ENCODE assay signal across 14 mouse cellular contexts in genomic region chr9:99401288-99401974, GRCm38 (mm10). TPM values are rescaled to one million over a fixed set of nuclear protein-coding genes. Genes with fewer than 3 reads are reported as not detected.
DNase-seq lines count a peak whose midpoint lies in the region; ATAC-seq and TF ChIP-seq lines count a peak whose summit lies in the region.
"Had no signal": no experiment of that assay in that cellular context is flagged by ENCODE, and none has a peak within 500 bp of the region (broad histone marks: within the 10 kb centered on the region; RNA-seq: fewer than 3 reads in every experiment).

No protein-coding gene starts in this region.

- no peak for TF ChIP-seq CTCF in heart, postnatal 0 days (IDR thresholded peaks at IDR 0.05; ENCODE audit: low read depth)
- TF ChIP-seq CTCF in lung, postnatal 0 days (IDR thresholded peaks at IDR 0.05): no peak

- peak; percentile 29 for DNase-seq in cerebellum, adult 11-12 months
- DNase-seq in cerebellum, postnatal 4 days (ENCODE audit: low spot score in 2 of 2): no peak
- no peak for DNase-seq in heart, postnatal 0 days (ENCODE audit: low spot score)
- DNase-seq in lung, postnatal 0 days (ENCODE audit: low spot score): no peak
- no peak for DNase-seq in lung, postnatal 14 days
- peak; percentile 31 for DNase-seq in left cerebral cortex, postnatal 4 days

- H3K9ac ChIP-seq in heart, postnatal 0 days (replicated peaks; ENCODE audit: low read depth, low read length): no peak overlapping the region
- no peak overlapping the region for H3K9ac ChIP-seq in heart, embryonic 12.5 days
- no peak overlapping the region for H3K9ac ChIP-seq in lung, postnatal 0 days (replicated peaks; ENCODE audit: low read depth)
- H3K9ac ChIP-seq: embryonic facial prominence, embryonic 12.5 days; heart, embryonic 13.5 days had no signal

- intact Hi-C loops in left cerebral cortex, postnatal 4 days (cut with DNase I): no loop called here

- H3K36me3 ChIP-seq in heart, postnatal 0 days (replicated peaks; ENCODE audit: control insufficient read depth, insufficient read depth, low read length): no peaks in the 10 kb centered on the region
- peaks cover 8% of the 10 kb centered on the region; the same call in 1 of the 2 replicates for H3K36me3 ChIP-seq in heart, embryonic 12.5 days
- H3K36me3 ChIP-seq in lung, postnatal 0 days (ENCODE audit: insufficient read depth, low read length): no peaks in the 10 kb centered on the region
- H3K36me3 ChIP-seq: heart, embryonic 13.5 days had no signal

- WGBS in heart, postnatal 0 days: 38% methylated on average over 9 of the region's 9 CpGs
- 77% methylated on average over 9 of the region's 9 CpGs for WGBS in heart, embryonic 12.5 days
- 48% methylated on average over 9 of the region's 9 CpGs for WGBS in lung, postnatal 0 days

- H3K27ac ChIP-seq in heart, postnatal 0 days (ENCODE audit: low read depth): no peak overlapping the region
- H3K27ac ChIP-seq in heart, embryonic 12.5 days (ENCODE audit: poor library complexity, severe bottlenecking): no peak overlapping the region
- no peak overlapping the region for H3K27ac ChIP-seq in lung, postnatal 0 days (ENCODE audit: low read length)
- H3K27ac ChIP-seq: embryonic facial prominence, embryonic 12.5 days; heart, embryonic 13.5 days had no signal

- no peak for TF ChIP-seq EP300 in heart, postnatal 0 days (IDR thresholded peaks at IDR 0.05; ENCODE audit: low read depth)
- no peak for TF ChIP-seq EP300 in lung, postnatal 0 days (IDR thresholded peaks at IDR 0.05)

- no peaks in the 10 kb centered on the region for H3K27me3 ChIP-seq in heart, postnatal 0 days (ENCODE audit: control insufficient read depth, insufficient read depth, low read length)
- H3K27me3 ChIP-seq in heart, embryonic 12.5 days (replicated peaks): no peaks in the 10 kb centered on the region
- no peaks in the 10 kb centered on the region for H3K27me3 ChIP-seq in lung, postnatal 0 days (replicated peaks; ENCODE audit: insufficient read depth, low read length)
- H3K27me3 ChIP-seq: embryonic facial prominence, embryonic 12.5 days; heart, embryonic 13.5 days had no signal

- H3K4me1 ChIP-seq in heart, postnatal 0 days (ENCODE audit: control insufficient read depth, insufficient read depth): peaks cover 13% of the 10 kb centered on the region
- H3K4me1 ChIP-seq in heart, embryonic 12.5 days (replicated peaks): peaks cover 3% of the 10 kb centered on the region; the same call in 1 of the 2 replicates
- H3K4me1 ChIP-seq in lung, postnatal 0 days (ENCODE audit: insufficient read depth, low read depth, low read length): no peaks in the 10 kb centered on the region
- H3K4me1 ChIP-seq: embryonic facial prominence, embryonic 12.5 days had no signal

- H3K4me3 ChIP-seq in heart, postnatal 0 days (ENCODE audit: low read depth, low read length): no peak overlapping the region
- no peak overlapping the region for H3K4me3 ChIP-seq in heart, embryonic 12.5 days
- H3K4me3 ChIP-seq in lung, postnatal 0 days (ENCODE audit: low read depth, low read length): no peak overlapping the region
- H3K4me3 ChIP-seq: embryonic facial prominence, embryonic 12.5 days; heart, embryonic 13.5 days had no signal

- ATAC-seq in heart, postnatal 0 days (ENCODE audit: insufficient read depth, low read depth): 0 out of 2 replicates have a peak, but pooled peaks have one; percentile 8
- no peak for ATAC-seq in heart, embryonic 12.5 days (ENCODE audit: insufficient number of reproducible peaks, low FRiP score)
- 0 out of 2 replicates have a peak, but pooled peaks have one; percentile 12 for ATAC-seq in lung, postnatal 0 days
- ATAC-seq in activated CD4-positive, CD25-positive, alpha-beta regulatory T cell, adult 4 months: no peak
- ATAC-seq: intestine, postnatal 0 days had no signal

- no peak overlapping the region for H3K4me2 ChIP-seq in heart, postnatal 0 days (ENCODE audit: low read depth, low read length)
- H3K4me2 ChIP-seq in heart, embryonic 12.5 days: no peak overlapping the region
- no peak overlapping the region for H3K4me2 ChIP-seq in lung, postnatal 0 days (replicated peaks; ENCODE audit: low read depth, low read length)
- H3K4me2 ChIP-seq: embryonic facial prominence, embryonic 12.5 days; heart, embryonic 13.5 days had no signal

- no peaks in the 10 kb centered on the region for H3K9me3 ChIP-seq in heart, postnatal 0 days (replicated peaks; ENCODE audit: control insufficient read depth, low read length)
- H3K9me3 ChIP-seq in heart, embryonic 12.5 days (replicated peaks): no peaks in the 10 kb centered on the region
- H3K9me3 ChIP-seq in lung, postnatal 0 days (ENCODE audit: low read length): no peaks in the 10 kb centered on the region
- H3K9me3 ChIP-seq: embryonic facial prominence, embryonic 12.5 days; heart, embryonic 13.5 days had no signal

RNA-seq across cellular contexts. Expression of gene Mras, which starts 35.8 kb away (rescaled TPM):
- 13.8 and 15.8 TPM in 2 replicates for total RNA-seq in heart, postnatal 0 days (2014; rRNA removed; ENCODE audit: low replicate concordance)
- 11.9 and 13.0 TPM in 2 replicates for polyA plus RNA-seq in heart, postnatal 0 days (2015; fragmentation: Nextera tagmentation; extraction: Ambion mirVana)
- 8.1 and 8.6 TPM in 2 replicates for polyA plus RNA-seq in heart, embryonic 12.5 days (2016; fragmentation: Nextera tagmentation; extraction: Ambion mirVana)
- polyA plus RNA-seq in lung, postnatal 0 days (2015; fragmentation: Nextera tagmentation; extraction: Ambion mirVana): 13.9 and 22.4 TPM in 2 replicates
- total RNA-seq in left cerebral cortex, postnatal 4 days (2021): 10 to 100 TPM; 66.3 to 72.2 TPM
- polyA plus RNA-seq in activated CD4-positive, CD25-positive, alpha-beta regulatory T cell, adult 4 months (2017; shearing (Covaris generic)): not detected
- total RNA-seq: MEL had no signal

RNA-seq across cellular contexts. Expression of gene Esyt3, which starts 43.1 kb away (rescaled TPM):
- 0.04 and 0.12 TPM in 2 replicates for total RNA-seq in heart, postnatal 0 days (2014; rRNA removed; ENCODE audit: low replicate concordance)
- 0.16 and 0.21 TPM in 2 replicates for polyA plus RNA-seq in heart, postnatal 0 days (2015; fragmentation: Nextera tagmentation; extraction: Ambion mirVana)
- polyA plus RNA-seq in heart, embryonic 12.5 days (2016; fragmentation: Nextera tagmentation; extraction: Ambion mirVana): 0.18 and 0.23 TPM in 2 replicates
- polyA plus RNA-seq in lung, postnatal 0 days (2015; fragmentation: Nextera tagmentation; extraction: Ambion mirVana): 1.3 and 1.5 TPM in 2 replicates
- 1 to 10 TPM; 1.6 to 3.3 TPM for total RNA-seq in left cerebral cortex, postnatal 4 days (2021)
- under 1 TPM; 0.11 to 0.13 TPM for polyA plus RNA-seq in activated CD4-positive, CD25-positive, alpha-beta regulatory T cell, adult 4 months (2017; shearing (Covaris generic))
- total RNA-seq: MEL had no signal

RNA-seq across cellular contexts. Expression of gene Nme9, which starts 49.8 kb away (rescaled TPM):
- total RNA-seq in heart, postnatal 0 days (2014; rRNA removed; ENCODE audit: low replicate concordance): not detected in 2 replicates
- 0.18 and 0.93 TPM in 2 replicates for polyA plus RNA-seq in heart, postnatal 0 days (2015; fragmentation: Nextera tagmentation; extraction: Ambion mirVana)
- not detected in 2 replicates for polyA plus RNA-seq in heart, embryonic 12.5 days (2016; fragmentation: Nextera tagmentation; extraction: Ambion mirVana)
- polyA plus RNA-seq in lung, postnatal 0 days (2015; fragmentation: Nextera tagmentation; extraction: Ambion mirVana): 17.1 and 19.2 TPM in 2 replicates
- under 1 TPM in 1 of 2 experiments, not detected in 1; 0.48 TPM for total RNA-seq in left cerebral cortex, postnatal 4 days (2021)
- not detected for polyA plus RNA-seq in activated CD4-positive, CD25-positive, alpha-beta regulatory T cell, adult 4 months (2017; shearing (Covaris generic))
- total RNA-seq: neutrophil, adult 5-6 weeks had no signal
- polyA plus RNA-seq: embryonic facial prominence, embryonic 12.5 days; heart, embryonic 13.5 days; liver, embryonic 16.5 days had no signal

Comparison
In these comparisons a context has a peak if more than half of its experiments do, and no peak if none do; other contexts are left out.
1. DNase-seq: peak in cerebellum, adult 11-12 months (single experiment) and left cerebral cortex, postnatal 4 days (single experiment); none in cerebellum, postnatal 4 days (0 of 2), heart, postnatal 0 days (single experiment), lung, postnatal 0 days (single experiment) and lung, postnatal 14 days (single experiment).
2. ATAC-seq: peak in heart, postnatal 0 days (single experiment) and lung, postnatal 0 days (single experiment); none in heart, embryonic 12.5 days (single experiment) and activated CD4-positive, CD25-positive, alpha-beta regulatory T cell, adult 4 months (single experiment).